Mouse (Mus musculus) embryonic facial prominence, embryonic 13.5 days (tissue): ENCODE data around the gene Pdcl2. TPM values are rescaled to one million over a fixed set of nuclear protein-coding genes. Genes with fewer than 3 reads are reported as not detected.
A peak's percentile ranks its signal among the peaks of the same experiment; 100 is the strongest.

ENCODE experiments used
- ATAC-seq: fragments of 200-750 bp; cut with Nextera tagmentation; 2 replicates; pipeline ENCODE4 v1.8.0; 2017; ENCODE audit warnings: low read depth; ENCODE audit not compliant: insufficient number of reproducible peaks, insufficient read depth, low FRiP score, low TSS enrichment
- H3K27ac ChIP-seq: fragments of 300-500 bp; sonication (generic); 2 replicates; pipeline ENCODE4 v1.5.1; 2015; ENCODE audit warnings: moderate library complexity, mild to moderate bottlenecking, inconsistent platforms
- H3K27me3 ChIP-seq: fragments of 300-500 bp; sonication (generic); 2 replicates; pipeline ENCODE4 v1.6.1; 2015; ENCODE audit warnings: mild to moderate bottlenecking, inconsistent platforms
- H3K36me3 ChIP-seq: fragments of 300-500 bp; sonication (generic); 2 replicates; pipeline ENCODE4 v1.6.1; 2015; ENCODE audit warnings: mild to moderate bottlenecking, inconsistent platforms
- H3K4me1 ChIP-seq: fragments of 300-500 bp; sonication (generic); 2 replicates; pipeline ENCODE4 v1.6.1; 2015; ENCODE audit warnings: inconsistent platforms
- H3K4me2 ChIP-seq: fragments of 300-500 bp; sonication (generic); 2 replicates; pipeline ENCODE4 v1.6.1; 2015; ENCODE audit warnings: moderate library complexity, mild to moderate bottlenecking, inconsistent platforms
- H3K4me3 ChIP-seq: fragments of 300-500 bp; sonication (generic); 2 replicates; pipeline ENCODE4 v1.5.1; 2015; ENCODE audit warnings: mild to moderate bottlenecking, inconsistent platforms
- H3K9ac ChIP-seq: fragments of 300-500 bp; sonication (generic); 2 replicates; pipeline ENCODE4 v1.6.1; 2015; ENCODE audit warnings: mild to moderate bottlenecking, inconsistent platforms
- H3K9me3 ChIP-seq: fragments of 300-500 bp; sonication (generic); 2 replicates; pipeline ENCODE4 v1.6.1; 2016; ENCODE audit warnings: inconsistent platforms
- WGBS: fragments of 180-500 bp; shearing (Covaris S2); methylation state at CpG from one replicate; pipeline ENCODE4 v1.1.7; 2015; ENCODE audit warnings: mixed read lengths; 5-methylcytosine and 5-hydroxymethylcytosine counted together
- polyA plus RNA-seq: library from polyadenylated mRNA; unstranded; fragments of >200 nt; fragmentation: Nextera tagmentation; extraction: Ambion mirVana; gene quantifications from 2 replicates; pipeline ENCODE4 v1.2.1, GENCODE M21; 2015

The Pdcl2 gene
- polyA plus RNA-seq, 1 experiment from 2014 or later: not detected

DNA sequence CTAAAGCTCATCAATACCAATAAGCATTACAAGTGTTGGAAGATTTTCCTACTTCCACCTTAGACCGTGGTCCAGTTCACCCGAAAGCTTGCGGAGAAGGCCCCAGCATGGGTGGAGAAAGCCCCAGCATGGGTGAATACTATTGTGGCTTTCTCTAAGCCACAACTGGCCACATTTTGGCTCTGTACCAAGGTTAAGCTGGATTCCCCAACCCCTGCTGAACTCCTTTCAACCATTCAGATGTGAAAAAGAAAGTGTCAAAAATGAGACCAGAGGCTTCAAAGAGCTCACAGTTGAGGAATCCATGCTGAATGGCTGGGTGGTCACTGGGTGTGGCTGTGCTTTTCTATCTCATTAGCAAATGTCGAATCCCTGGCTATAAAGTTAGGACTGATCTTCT, 2.9 kb upstream of the Pdcl2 start:
- no peaks in the 10 kb centered on the region for H3K36me3 ChIP-seq
- no peak overlapping the region for H3K27ac ChIP-seq
- no peaks in the 10 kb centered on the region for H3K9me3 ChIP-seq
- no peaks in the 10 kb centered on the region for H3K4me1 ChIP-seq
- no peak overlapping the region for H3K4me3 ChIP-seq
- no peak overlapping the region for H3K9ac ChIP-seq
- no peak for ATAC-seq
- no peak overlapping the region for H3K4me2 ChIP-seq
- 87% methylated on average over 4 of the region's 4 CpGs for WGBS
- no peaks in the 10 kb centered on the region for H3K27me3 ChIP-seq

GRCm38 (mm10) chr5:76327296-76327695, 3.7 kb downstream of the Pdcl2 start:
- Histone ChIP-seq H3K36me3 (no peaks in the 10 kb centered on the region), H3K4me3 (no peak overlapping the region), H3K9me3 (no peaks in the 10 kb centered on the region), H3K9ac (no peak overlapping the region), H3K4me2 (no peak overlapping the region), H3K4me1 (0 out of 2 replicates have a peak, but pooled peaks cover 9% of the 10 kb centered on the region), H3K27me3 (no peaks in the 10 kb centered on the region; the same call in 1 of the 2 replicates), H3K27ac (no peak overlapping the region)
- 42% methylated on average over 2 of the region's 2 CpGs for WGBS
- ATAC-seq: no peak

- Histone ChIP-seq H3K4me2 (no peak overlapping the region), H3K4me1 (0 out of 2 replicates have a peak, but pooled peaks cover 9% of the 10 kb centered on the region), H3K27me3 (no peaks in the 10 kb centered on the region; the same call in 1 of the 2 replicates), H3K36me3 (no peaks in the 10 kb centered on the region), H3K27ac (no peak overlapping the region), H3K4me3 (no peak overlapping the region), H3K9ac (no peak overlapping the region), H3K9me3 (no peaks in the 10 kb centered on the region)
- 85% methylated on average over 4 of the region's 4 CpGs for WGBS
- ATAC-seq: no peak
These were observed 5.8 kb downstream of the Pdcl2 start for GRCm38 (mm10) chr5:76325113-76325512.

DNA sequence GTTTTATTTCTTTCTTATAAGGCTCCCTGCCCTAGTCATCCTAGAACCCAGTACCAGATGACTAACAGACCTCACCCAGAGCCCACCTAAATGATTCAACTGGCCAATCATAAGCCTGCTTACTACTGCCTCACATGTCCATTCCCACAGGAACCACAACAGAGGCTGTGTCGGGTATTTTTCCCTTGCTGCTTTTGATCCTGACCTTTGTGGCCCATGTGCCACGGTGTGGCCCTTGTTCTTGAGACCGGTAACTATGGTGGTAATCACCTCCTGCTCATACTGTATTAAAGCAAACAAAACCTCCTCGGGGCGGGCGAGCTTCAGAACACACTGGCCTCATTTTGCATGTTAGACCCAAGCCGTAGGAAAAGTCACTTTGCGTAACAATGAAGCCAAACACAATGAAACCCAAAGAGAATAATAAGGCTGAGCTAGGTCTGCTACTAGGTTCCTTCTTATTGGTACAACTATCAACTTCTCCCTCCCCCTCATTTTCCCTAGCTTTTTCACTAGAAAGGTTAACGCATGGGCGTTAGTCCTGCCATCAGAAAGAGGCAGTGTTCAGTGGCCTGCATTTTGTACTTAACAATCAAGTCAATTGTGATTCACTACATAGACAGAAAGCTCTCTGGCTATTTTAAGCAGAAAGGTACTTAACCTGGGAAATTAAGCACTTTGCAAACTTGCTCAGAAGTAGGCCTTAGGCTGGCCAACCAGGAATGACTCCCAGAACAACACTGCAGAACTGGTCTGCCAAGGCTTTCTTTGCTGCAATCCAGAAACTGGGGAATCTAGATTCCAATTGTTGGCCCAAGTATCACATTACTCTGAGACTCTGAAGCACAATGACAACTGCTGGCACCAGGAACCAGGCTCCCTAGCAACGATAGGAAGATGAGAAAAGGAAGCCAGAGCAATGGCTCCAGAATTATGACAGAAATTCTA, 9.4 kb downstream of the Pdcl2 start:
- Histone ChIP-seq H3K4me1 (0 out of 2 replicates have a peak, but pooled peaks cover 6% of the 10 kb centered on the region), H3K27me3 (no peaks in the 10 kb centered on the region; the same call in 1 of the 2 replicates), H3K4me3 (no peak overlapping the region), H3K9me3 (no peaks in the 10 kb centered on the region), H3K9ac (no peak overlapping the region), H3K4me2 (no peak overlapping the region), H3K27ac (no peak overlapping the region; the same call in 1 of the 2 replicates), H3K36me3 (no peaks in the 10 kb centered on the region)
- ATAC-seq: no peak
- WGBS: 46% methylated on average over 11 of the region's 11 CpGs

DNA sequence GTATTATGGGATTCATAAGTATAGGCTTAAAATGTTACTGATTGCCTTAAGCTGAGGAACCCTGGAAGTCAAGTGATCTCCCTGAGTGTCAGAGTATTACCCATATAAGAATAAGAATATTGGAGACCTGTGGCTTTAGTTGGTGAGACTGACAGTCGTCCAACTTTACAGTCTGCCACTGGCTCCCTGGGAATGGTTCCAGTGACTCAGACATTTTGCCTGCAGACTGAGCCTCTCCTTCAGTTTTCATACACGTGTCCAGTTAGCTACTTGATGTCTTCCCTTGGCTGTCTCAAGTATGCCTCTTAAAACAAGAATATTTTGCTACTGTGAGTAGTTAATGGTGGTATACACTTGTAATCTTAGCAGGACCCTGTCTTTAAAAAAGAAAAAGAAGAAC, 22.8 kb downstream of the Pdcl2 start:
- 69% methylated on average over 2 of the region's 2 CpGs for WGBS
- H3K4me1 ChIP-seq: peaks cover 5% of the 10 kb centered on the region

DNA sequence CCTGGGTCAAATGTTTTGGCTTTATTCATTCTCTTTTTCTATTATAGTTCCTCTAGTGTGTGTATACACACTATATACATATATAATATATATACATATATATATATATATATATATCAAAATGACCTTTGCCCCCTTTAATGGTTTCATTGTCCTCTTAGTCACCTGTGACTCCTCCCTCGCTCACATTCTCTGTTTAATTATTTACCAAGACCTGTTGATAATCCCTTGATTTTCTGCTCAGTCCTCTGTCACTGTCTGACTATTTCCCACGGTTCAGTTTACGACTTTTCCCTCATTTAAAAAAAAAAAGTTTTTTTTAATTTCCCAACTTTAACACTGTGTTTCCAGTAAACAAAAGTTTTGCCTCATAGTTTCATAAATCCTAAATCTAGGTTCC, 24.7 kb downstream of the Pdcl2 start:
- no peaks in the 10 kb centered on the region for H3K36me3 ChIP-seq
- no peaks in the 10 kb centered on the region for H3K27me3 ChIP-seq
- WGBS: 78% methylated on average over 3 of the region's 3 CpGs
- H3K9me3 ChIP-seq: no peaks in the 10 kb centered on the region
- no peak overlapping the region for H3K27ac ChIP-seq
- H3K4me3 ChIP-seq: no peak overlapping the region
- H3K9ac ChIP-seq: no peak overlapping the region
- ATAC-seq: no peak
- peaks cover 9% of the 10 kb centered on the region for H3K4me1 ChIP-seq
- no peak overlapping the region for H3K4me2 ChIP-seq

More for the DNA sequence above, 22.8 kb downstream of the Pdcl2 start:
- H3K4me3 ChIP-seq: no peak overlapping the region
- no peak for ATAC-seq
- no peak overlapping the region for H3K4me2 ChIP-seq
- no peaks in the 10 kb centered on the region for H3K27me3 ChIP-seq
- no peak overlapping the region for H3K27ac ChIP-seq
- H3K9me3 ChIP-seq: no peaks in the 10 kb centered on the region
- H3K9ac ChIP-seq: no peak overlapping the region
- H3K36me3 ChIP-seq: no peaks in the 10 kb centered on the region

GRCm38 (mm10) chr5:76305616-76306015, 25.3 kb downstream of the Pdcl2 start:
- Histone ChIP-seq H3K36me3 (no peaks in the 10 kb centered on the region), H3K4me2 (peak overlapping the region; percentile 76), H3K9ac (peak overlapping the region; percentile 55), H3K27me3 (no peaks in the 10 kb centered on the region), H3K4me3 (peak overlapping the region; percentile 90), H3K9me3 (no peaks in the 10 kb centered on the region), H3K27ac (no peak overlapping the region), H3K4me1 (peaks cover 13% of the 10 kb centered on the region)
- WGBS: under 1% methylated on average over 8 of the region's 8 CpGs
- no peak for ATAC-seq

- peak within 1 kb of the TSS; percentile 76 for H3K4me2 ChIP-seq
- ATAC-seq: peak; percentile 88
- no peaks in the 10 kb centered on the region for H3K36me3 ChIP-seq
- H3K4me1 ChIP-seq: peaks cover 13% of the 10 kb centered on the region
- peak within 1 kb of the TSS; percentile 92 for H3K9ac ChIP-seq
- no peaks in the 10 kb centered on the region for H3K27me3 ChIP-seq
- H3K9me3 ChIP-seq: no peaks in the 10 kb centered on the region
- under 1% methylated on average over 87 of the region's 104 CpGs for WGBS
- H3K4me3 ChIP-seq: peak within 1 kb of the TSS; percentile 90
- peak within 1 kb of the TSS; percentile 98 for H3K27ac ChIP-seq
These were observed 26.3 kb downstream of the Pdcl2 start, which contains the start of gene Clock for GRCm38 (mm10) chr5:76304452-76305341. TSS of gene Clock (minus strand) at chr5:76304792.

DNA sequence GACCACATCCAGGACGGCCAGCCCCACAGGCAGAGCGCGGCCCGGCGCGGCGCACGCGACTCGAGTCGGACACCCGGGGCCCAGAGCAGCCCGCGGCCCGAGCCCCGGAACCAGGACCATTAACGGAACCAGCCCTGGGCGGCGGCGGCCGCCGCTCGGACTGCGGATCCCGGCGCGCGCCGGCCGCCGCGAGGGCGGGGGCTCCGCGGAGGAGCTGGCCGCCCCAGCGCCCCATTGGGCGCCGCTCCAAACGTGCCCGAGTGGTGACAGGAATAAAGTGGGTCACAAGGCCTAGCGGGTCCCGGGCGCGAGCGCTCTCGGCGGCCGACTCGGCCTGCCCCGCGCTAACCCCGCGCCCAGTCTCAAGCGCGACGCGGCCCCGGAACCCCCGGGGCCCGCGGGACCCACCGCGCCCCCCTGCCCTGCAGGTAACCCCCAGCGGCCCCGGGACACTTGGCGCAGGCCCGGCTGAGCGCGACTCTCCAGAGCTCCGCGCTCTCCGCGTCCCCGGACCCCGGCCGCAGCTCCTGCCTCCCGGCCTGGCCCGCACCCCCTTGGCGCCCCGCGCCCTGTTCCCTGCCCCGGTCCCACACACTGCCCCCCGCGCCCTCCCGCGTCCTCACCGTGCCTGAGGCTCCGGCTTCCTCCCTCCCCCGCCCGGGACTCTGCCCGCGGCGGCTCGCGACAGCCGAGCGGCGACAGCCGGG, 27.1 kb downstream of the Pdcl2 start:
- no peaks in the 10 kb centered on the region for H3K9me3 ChIP-seq
- H3K9ac ChIP-seq: peak overlapping the region; percentile 92
- WGBS: under 1% methylated on average over 53 of the region's 100 CpGs
- H3K27me3 ChIP-seq: no peaks in the 10 kb centered on the region
- peak overlapping the region; percentile 98 for H3K27ac ChIP-seq
- ATAC-seq: peak; percentile 60
- H3K36me3 ChIP-seq: no peaks in the 10 kb centered on the region
- peaks cover 13% of the 10 kb centered on the region for H3K4me1 ChIP-seq
- H3K4me2 ChIP-seq: peak overlapping the region; percentile 76
- H3K4me3 ChIP-seq: peak overlapping the region; percentile 90

- ATAC-seq: no peak
- H3K4me2 ChIP-seq: peak overlapping the region; percentile 76
- no peaks in the 10 kb centered on the region for H3K27me3 ChIP-seq
- H3K4me3 ChIP-seq: peak overlapping the region; percentile 90
- H3K4me1 ChIP-seq: peaks cover 13% of the 10 kb centered on the region
- H3K9ac ChIP-seq: peak overlapping the region; percentile 92
- H3K9me3 ChIP-seq: no peaks in the 10 kb centered on the region
- peak overlapping the region; percentile 98 for H3K27ac ChIP-seq
- no peaks in the 10 kb centered on the region for H3K36me3 ChIP-seq
- WGBS: 5% methylated on average over 11 of the region's 11 CpGs
These were observed 27.6 kb downstream of the Pdcl2 start for GRCm38 (mm10) chr5:76303379-76303744.

DNA sequence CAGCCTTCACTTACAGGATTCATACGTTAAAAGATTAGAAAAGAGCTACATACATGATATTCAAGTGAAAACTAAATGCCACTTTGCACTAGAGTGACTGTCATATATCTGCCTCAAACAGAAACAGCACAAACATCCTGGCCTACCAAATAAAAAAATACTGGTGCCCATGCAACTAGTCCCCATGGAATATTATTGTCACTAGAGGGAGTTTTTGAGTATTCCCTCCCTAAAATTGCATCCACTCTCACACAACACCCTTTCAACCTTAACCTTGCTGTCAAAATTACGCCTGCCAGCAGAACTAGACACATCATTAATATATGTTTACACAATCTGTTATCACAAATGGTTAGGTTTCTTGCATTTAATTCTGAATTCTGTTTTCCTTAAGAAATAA, 28.9 kb downstream of the Pdcl2 start:
- no peak overlapping the region for H3K4me3 ChIP-seq

More for the DNA sequence above, 28.9 kb downstream of the Pdcl2 start:
- Histone ChIP-seq H3K4me1 (peaks cover 13% of the 10 kb centered on the region), H3K9me3 (no peaks in the 10 kb centered on the region), H3K9ac (no peak overlapping the region), H3K4me2 (no peak overlapping the region), H3K27me3 (no peaks in the 10 kb centered on the region), H3K27ac (no peak overlapping the region), H3K36me3 (no peaks in the 10 kb centered on the region)
- WGBS: 81% methylated on average over 2 of the region's 2 CpGs
- ATAC-seq: no peak
